20 mouse cellular contexts compared by ENCODE assay signal in the genomic region with DNA sequence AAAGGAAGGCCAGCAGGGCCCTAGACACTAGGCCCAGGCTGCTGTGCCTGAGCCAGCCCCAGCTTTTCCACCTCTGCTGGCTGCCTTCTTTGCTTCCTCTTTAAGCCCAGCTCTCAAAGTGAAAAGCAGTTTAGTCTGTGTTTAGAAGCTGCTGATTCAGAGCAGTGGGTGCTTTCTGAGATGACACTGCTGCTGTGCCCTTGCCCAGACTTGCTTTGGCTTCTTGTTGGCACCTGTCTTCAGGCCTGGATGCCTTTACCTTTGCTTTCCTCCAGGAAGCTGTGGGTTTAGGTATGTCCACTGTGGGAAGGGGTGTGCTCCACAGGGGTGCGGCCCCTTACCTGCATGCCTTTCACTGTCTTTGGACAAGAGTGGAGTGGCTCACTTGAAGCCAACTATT. TPM values are rescaled to one million over a fixed set of nuclear protein-coding genes. Genes with fewer than 3 reads are reported as not detected.
A peak's percentile ranks its signal among the peaks of the same experiment; 100 is the strongest.
DNase-seq lines count a peak whose midpoint lies in the region; ATAC-seq and TF ChIP-seq lines count a peak whose summit lies in the region.
"Had no signal": no experiment of that assay in that cellular context is flagged by ENCODE, and none has a peak within 500 bp of the region (broad histone marks: within the 10 kb centered on the region; RNA-seq: fewer than 3 reads in every experiment).

No protein-coding gene starts in this region.

- 73% methylated on average over 1 of the region's 1 CpGs for WGBS in liver, embryonic 13.5 days (ENCODE audit: insufficient replicate concordance)
- WGBS in liver, embryonic 11.5 days, result 92% methylated on average over 1 of the region's 1 CpGs
- WGBS in forebrain, embryonic 11.5 days, result 93% methylated on average over 1 of the region's 1 CpGs

- H3K9me3 ChIP-seq in liver, embryonic 13.5 days (replicated peaks), result no peaks in the 10 kb centered on the region
- H3K9me3 ChIP-seq in liver, embryonic 11.5 days (ENCODE audit: control insufficient read depth, low read length), result no peaks in the 10 kb centered on the region
- H3K9me3 ChIP-seq in G1E (replicated peaks), result no peaks in the 10 kb centered on the region
- no peaks in the 10 kb centered on the region for H3K9me3 ChIP-seq in forebrain, embryonic 11.5 days (ENCODE audit: control insufficient read depth, low read length)
- H3K9me3 ChIP-seq: heart, embryonic 13.5 days; limb, embryonic 15.5 days; midbrain, embryonic 13.5 days had no signal

- H3K4me2 ChIP-seq in liver, embryonic 13.5 days, result no peak overlapping the region
- H3K4me2 ChIP-seq in liver, embryonic 11.5 days, result no peak overlapping the region
- no peak overlapping the region for H3K4me2 ChIP-seq in forebrain, embryonic 11.5 days (ENCODE audit: low read depth, low read length, severe bottlenecking)
- H3K4me2 ChIP-seq: heart, embryonic 13.5 days; limb, embryonic 15.5 days; midbrain, embryonic 13.5 days had no signal

- peak overlapping the region; percentile 87; the same call in 1 of the 2 replicates for H3K27ac ChIP-seq in liver, embryonic 13.5 days
- H3K27ac ChIP-seq in liver, embryonic 11.5 days (ENCODE audit: low read depth, low read length), result no peak overlapping the region
- peak overlapping the region; percentile 50 for H3K27ac ChIP-seq in bone marrow macrophage, adult 2 months (ENCODE audit: insufficient read depth, low read depth, low read length)
- H3K27ac ChIP-seq in forebrain, embryonic 11.5 days (ENCODE audit: low read depth, low read length), result no peak overlapping the region
- H3K27ac ChIP-seq: limb, embryonic 15.5 days; midbrain, embryonic 13.5 days had no signal

- peaks cover 24% of the 10 kb centered on the region for H3K4me1 ChIP-seq in liver, embryonic 13.5 days (replicated peaks)
- H3K4me1 ChIP-seq in liver, embryonic 11.5 days (replicated peaks; ENCODE audit: control insufficient read depth, insufficient read depth, low read length), result peaks cover 9% of the 10 kb centered on the region
- peaks cover 26% of the 10 kb centered on the region for H3K4me1 ChIP-seq in G1E (ENCODE audit: insufficient read depth, low read depth, low read length)
- peaks cover 41% of the 10 kb centered on the region for H3K4me1 ChIP-seq in bone marrow macrophage, adult 2 months (ENCODE audit: control insufficient read depth, insufficient read depth, low read length)
- no peaks in the 10 kb centered on the region for H3K4me1 ChIP-seq in forebrain, embryonic 11.5 days (replicated peaks; ENCODE audit: control insufficient read depth, insufficient read depth, low read length)
- H3K4me1 ChIP-seq: limb, embryonic 15.5 days; midbrain, embryonic 13.5 days had no signal

- no peak for ATAC-seq in liver, embryonic 13.5 days (ENCODE audit: low read depth)
- no peak for ATAC-seq in liver, embryonic 11.5 days (replicated peaks; ENCODE audit: low FRiP score)
- 0 out of 2 replicates have a peak, but pooled peaks have one; percentile 16 for ATAC-seq in G1E (ENCODE audit: extremely low read depth, insufficient number of reproducible peaks, low FRiP score, poor library complexity, severe bottlenecking)
- ATAC-seq in forebrain, embryonic 11.5 days (replicated peaks; ENCODE audit: low FRiP score), result no peak
- ATAC-seq: forebrain, postnatal 0 days; midbrain, embryonic 13.5 days had no signal

- no peak overlapping the region for H3K4me3 ChIP-seq in liver, embryonic 13.5 days (replicated peaks)
- no peak overlapping the region for H3K4me3 ChIP-seq in liver, embryonic 11.5 days (ENCODE audit: low read depth, low read length)
- no peak overlapping the region for H3K4me3 ChIP-seq in G1E (ENCODE audit: low read depth, low read length)
- no peak overlapping the region for H3K4me3 ChIP-seq in bone marrow macrophage, adult 2 months (ENCODE audit: insufficient read depth, low read length)
- H3K4me3 ChIP-seq in forebrain, embryonic 11.5 days (ENCODE audit: low read depth, low read length), result no peak overlapping the region
- H3K4me3 ChIP-seq: heart, embryonic 13.5 days; limb, embryonic 15.5 days; midbrain, embryonic 13.5 days had no signal

- no peaks in the 10 kb centered on the region for H3K27me3 ChIP-seq in liver, embryonic 13.5 days
- H3K27me3 ChIP-seq in liver, embryonic 11.5 days (replicated peaks; ENCODE audit: control insufficient read depth, insufficient read depth, low read length), result no peaks in the 10 kb centered on the region
- no peaks in the 10 kb centered on the region for H3K27me3 ChIP-seq in G1E (ENCODE audit: insufficient read depth, low read length)
- H3K27me3 ChIP-seq in forebrain, embryonic 11.5 days (ENCODE audit: control insufficient read depth, insufficient read depth, low read length), result no peaks in the 10 kb centered on the region
- H3K27me3 ChIP-seq: CH12.LX; heart, embryonic 13.5 days; limb, embryonic 15.5 days; midbrain, embryonic 13.5 days had no signal

- DNase-seq in liver, embryonic 13.5 days, result no peak
- DNase-seq in liver, embryonic 11.5 days (ENCODE audit: low spot score), result no peak
- no peak for DNase-seq in G1E (ENCODE audit: low spot score)
- DNase-seq in urinary bladder, adult 2 months (ENCODE audit: low spot score), result peak; percentile 67
- no peak for DNase-seq in layer of hippocampus, adult 18-20 months (ENCODE audit: low spot score in 2 of 2)
- no peak for DNase-seq in forebrain, embryonic 11.5 days (ENCODE audit: low spot score)
- DNase-seq: cerebellum, adult 9-10 months; embryo, embryonic 11 days; forebrain, postnatal 0 days; heart, postnatal 4 days; kidney, postnatal 10 days; lung, postnatal 14 days; spleen, adult 18-20 months had no signal

- no peak for TF ChIP-seq CTCF in G1E (IDR thresholded peaks at IDR 0.05; ENCODE audit: low read depth, low read length)
- TF ChIP-seq CTCF in bone marrow macrophage, adult 2 months (IDR thresholded peaks at IDR 0.05; ENCODE audit: low read depth, low read length), result no peak

- no peak for TF ChIP-seq POLR2A in bone marrow macrophage, adult 2 months (IDR thresholded peaks at IDR 0.05; ENCODE audit: borderline replicate concordance, low read depth, low read length)

- H3K9ac ChIP-seq in liver, embryonic 13.5 days, result no peak overlapping the region
- H3K9ac ChIP-seq in liver, embryonic 11.5 days (ENCODE audit: low read depth, low read length), result no peak overlapping the region
- H3K9ac ChIP-seq in forebrain, embryonic 11.5 days (ENCODE audit: low read length), result no peak overlapping the region
- H3K9ac ChIP-seq: forebrain, postnatal 0 days; heart, embryonic 13.5 days; limb, embryonic 15.5 days; midbrain, embryonic 13.5 days had no signal

- no peaks in the 10 kb centered on the region for H3K36me3 ChIP-seq in liver, embryonic 13.5 days
- no peaks in the 10 kb centered on the region; the same call in 1 of the 2 replicates for H3K36me3 ChIP-seq in liver, embryonic 11.5 days (ENCODE audit: control insufficient read depth, insufficient read depth, low read length)
- H3K36me3 ChIP-seq in G1E (replicated peaks), result peaks cover 24% of the 10 kb centered on the region
- H3K36me3 ChIP-seq in forebrain, embryonic 11.5 days (ENCODE audit: control insufficient read depth, insufficient read depth, low read length), result no peaks in the 10 kb centered on the region
- H3K36me3 ChIP-seq: heart, embryonic 13.5 days; limb, embryonic 15.5 days; midbrain, embryonic 13.5 days had no signal

RNA-seq across cellular contexts. Expression of gene AL731706.1, which starts 28.2 kb away (rescaled TPM):
- polyA plus RNA-seq in liver, embryonic 13.5 days (2015; fragmentation: Nextera tagmentation; extraction: Ambion mirVana), result 15.1 and 15.5 TPM in 2 replicates
- polyA plus RNA-seq in liver, embryonic 11.5 days (2014; fragmentation: Nextera tagmentation; extraction: Ambion mirVana), result 24.0 and 24.2 TPM in 2 replicates
- total RNA-seq in G1E (2014; fragmentation: Nextera tagmentation) (4.7 TPM in 1 of 2 replicates, not detected in the other), G1E (2017) (15.0 and 16.3 TPM in 2 replicates)
- 1.0 and 1.6 TPM in 2 replicates for polyA plus RNA-seq in G1E (2012)
- 8.0 and 19.6 TPM in 2 replicates for polyA plus RNA-seq in bone marrow macrophage, adult 2 months (2012; ENCODE audit: insufficient read depth, insufficient read length, missing spikeins)
- 20.1 and 25.3 TPM in 2 replicates for polyA plus RNA-seq in urinary bladder, adult 2 months (2012; rRNA removed)
- 10 to 100 TPM; 17.0 to 25.5 TPM for total RNA-seq in layer of hippocampus, adult 18-20 months (2021)
- polyA plus RNA-seq in forebrain, embryonic 11.5 days (2014; fragmentation: Nextera tagmentation; extraction: Ambion mirVana), result 22.9 and 28.1 TPM in 2 replicates

RNA-seq across cellular contexts. Expression of gene Mkks, which starts 28.2 kb away (rescaled TPM):
- 6.9 and 11.6 TPM in 2 replicates for polyA plus RNA-seq in liver, embryonic 13.5 days (2015; fragmentation: Nextera tagmentation; extraction: Ambion mirVana)
- 13.0 and 14.9 TPM in 2 replicates for polyA plus RNA-seq in liver, embryonic 11.5 days (2014; fragmentation: Nextera tagmentation; extraction: Ambion mirVana)
- total RNA-seq in G1E (2014; fragmentation: Nextera tagmentation) (6.6 and 10.5 TPM in 2 replicates), G1E (2017) (12.7 and 14.8 TPM in 2 replicates)
- polyA plus RNA-seq in G1E (2012), result 0.13 and 0.17 TPM in 2 replicates
- polyA plus RNA-seq in bone marrow macrophage, adult 2 months (2012; ENCODE audit: insufficient read depth, insufficient read length, missing spikeins), result 16.2 and 26.4 TPM in 2 replicates
- 10.1 and 11.2 TPM in 2 replicates for polyA plus RNA-seq in urinary bladder, adult 2 months (2012; rRNA removed)
- 10 to 100 TPM; 17.0 to 25.1 TPM for total RNA-seq in layer of hippocampus, adult 18-20 months (2021)
- polyA plus RNA-seq in forebrain, embryonic 11.5 days (2014; fragmentation: Nextera tagmentation; extraction: Ambion mirVana), result 13.6 and 14.5 TPM in 2 replicates

RNA-seq across cellular contexts. Expression of gene Slx4ip, which starts 28.4 kb away (rescaled TPM):
- 2.7 and 2.8 TPM in 2 replicates for polyA plus RNA-seq in liver, embryonic 13.5 days (2015; fragmentation: Nextera tagmentation; extraction: Ambion mirVana)
- 4.2 and 5.0 TPM in 2 replicates for polyA plus RNA-seq in liver, embryonic 11.5 days (2014; fragmentation: Nextera tagmentation; extraction: Ambion mirVana)
- 16.6 and 18.0 TPM in 2 replicates for total RNA-seq in G1E (2014; fragmentation: Nextera tagmentation)
- 9.2 and 9.8 TPM in 2 replicates for total RNA-seq in G1E (2017)
- polyA plus RNA-seq in G1E (2012), result 0.34 and 0.50 TPM in 2 replicates
- 4.7 and 4.9 TPM in 2 replicates for polyA plus RNA-seq in bone marrow macrophage, adult 2 months (2012; ENCODE audit: insufficient read depth, insufficient read length, missing spikeins)
- 2.5 and 3.0 TPM in 2 replicates for polyA plus RNA-seq in urinary bladder, adult 2 months (2012; rRNA removed)
- 1 to 10 TPM; 7.1 to 7.4 TPM for total RNA-seq in layer of hippocampus, adult 18-20 months (2021)
- 9.7 and 10.5 TPM in 2 replicates for polyA plus RNA-seq in forebrain, embryonic 11.5 days (2014; fragmentation: Nextera tagmentation; extraction: Ambion mirVana)

RNA-seq across cellular contexts. Expression of gene AL731706.2, which starts 34.0 kb away (rescaled TPM):
- 14.7 and 18.1 TPM in 2 replicates for polyA plus RNA-seq in liver, embryonic 13.5 days (2015; fragmentation: Nextera tagmentation; extraction: Ambion mirVana)
- 16.8 and 24.9 TPM in 2 replicates for polyA plus RNA-seq in liver, embryonic 11.5 days (2014; fragmentation: Nextera tagmentation; extraction: Ambion mirVana)
- not detected in 2 replicates for total RNA-seq in G1E (2014; fragmentation: Nextera tagmentation)
- total RNA-seq in G1E (2017), result 16.1 and 18.0 TPM in 2 replicates
- polyA plus RNA-seq in G1E (2012), result not detected in 2 replicates
- 3.8 TPM in 1 of 2 replicates, not detected in the other for polyA plus RNA-seq in bone marrow macrophage, adult 2 months (2012; ENCODE audit: insufficient read depth, insufficient read length, missing spikeins)
- polyA plus RNA-seq in urinary bladder, adult 2 months (2012; rRNA removed), result not detected in 2 replicates
- total RNA-seq in layer of hippocampus, adult 18-20 months (2021), result 10 to 100 TPM in 1 of 2 experiments, 1 to 10 TPM in 1; 6.8 to 26.4 TPM
- polyA plus RNA-seq in forebrain, embryonic 11.5 days (2014; fragmentation: Nextera tagmentation; extraction: Ambion mirVana), result 31.8 and 34.0 TPM in 2 replicates
- total RNA-seq: forebrain, postnatal 0 days had no signal
- polyA plus RNA-seq: adrenal gland, adult 2 months; testis, adult 2 months had no signal

Comparison
In these comparisons a context has a peak if more than half of its experiments do, and no peak if none do; other contexts are left out.
1. H3K27ac ChIP-seq: peak in liver, embryonic 13.5 days (single experiment) and bone marrow macrophage, adult 2 months (single experiment); none in liver, embryonic 11.5 days (single experiment) and forebrain, embryonic 11.5 days (single experiment).